Comparison of ENCODE assay signal across 12 mouse cellular contexts in the genomic region with DNA sequence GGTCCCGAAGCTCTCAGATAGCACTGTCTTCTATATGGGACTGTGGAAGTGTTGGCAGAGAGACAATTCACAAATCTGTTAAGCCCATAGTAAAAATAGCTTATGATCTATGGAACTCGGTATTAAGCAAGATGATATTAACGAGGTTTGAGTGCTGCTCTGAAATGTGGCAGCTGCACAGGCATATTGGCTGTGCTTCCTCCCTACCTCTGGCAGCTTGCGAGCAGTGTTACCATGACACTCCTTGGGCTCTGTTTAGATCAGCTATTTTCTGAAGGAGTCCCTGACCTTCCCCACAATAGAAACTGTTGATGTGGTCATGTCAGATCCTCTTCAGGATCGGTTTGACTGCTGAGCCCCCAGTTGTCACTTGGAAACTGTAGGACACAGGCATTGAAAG.
A peak's percentile ranks its signal among the peaks of the same experiment; 100 is the strongest.
DNase-seq lines count a peak whose midpoint lies in the region; ATAC-seq and TF ChIP-seq lines count a peak whose summit lies in the region.
"Had no signal": no experiment of that assay in that cellular context is flagged by ENCODE, and none has a peak within 500 bp of the region (broad histone marks: within the 10 kb centered on the region; RNA-seq: fewer than 3 reads in every experiment).

No protein-coding gene starts in this region.

- intact Hi-C loops in heart, postnatal 25 days (cut with DNase I): no loop called here

- no peak overlapping the region for H3K4me3 ChIP-seq in layer of hippocampus, adult 2 months

- DNase-seq in heart, adult 11 months: peak; percentile 93
- DNase-seq in heart, postnatal 25 days (ENCODE audit: low spot score): no peak
- DNase-seq in Muller cell, postnatal 12 days (ENCODE audit: inconsistent ontology term): peak; percentile 23
- DNase-seq in gastrocnemius, postnatal 25 days: peak; percentile 66
- peak; percentile 40 to 52 for DNase-seq in layer of hippocampus, adult 2 months (ENCODE audit: low spot score in 2 of 2)
- no peak for DNase-seq in adrenal gland, postnatal 36 days
- DNase-seq: cerebellum, adult 8-10 months; liver, postnatal 0 days; right cerebral cortex, postnatal 4 days; thymus, postnatal 25 days had no signal

- no peak for ATAC-seq in activated CD4-positive, CD25-positive, alpha-beta regulatory T cell, adult 4 months
- ATAC-seq: intestine, embryonic 16.5 days; liver, postnatal 0 days had no signal

- TF ChIP-seq CTCF in layer of hippocampus, adult 2 months (conservative IDR thresholded peaks at IDR 0.05): no peak

- peak overlapping the region; percentile 81 for H3K27ac ChIP-seq in layer of hippocampus, adult 2 months

Comparison
In these comparisons a context has a peak if more than half of its experiments do, and no peak if none do; other contexts are left out.
1. DNase-seq: peak in heart, adult 11 months (single experiment), Muller cell, postnatal 12 days (single experiment), gastrocnemius, postnatal 25 days (single experiment) and layer of hippocampus, adult 2 months (2 of 2); none in heart, postnatal 25 days (single experiment) and adrenal gland, postnatal 36 days (0 of 2).